Mouse (Mus musculus) G1E (cell line): ENCODE data around the gene Fam168b.

Source experiments
- CTCF ChIP-seq: IDR thresholded peaks from 2 replicates; pipeline ENCODE4 v1.5.1; 2012; ENCODE audit warnings: low read depth, low read length, inconsistent platforms, mixed read lengths
- TAL1 ChIP-seq: conservative IDR thresholded peaks from 2 replicates; pipeline ENCODE4 v1.6.1; 2012; ENCODE audit warnings: low read depth, low read length, inconsistent platforms, mixed read lengths

- TF ChIP-seq TAL1: no peak
- no peak for TF ChIP-seq CTCF
These were observed 1.0 kb downstream of the Fam168b start for GRCm38 (mm10) chr1:34841709-34842388.
